Mouse (Mus musculus) spleen, embryonic (tissue): Measurements from ENCODE around the gene 1700029J07Rik.

Source experiments
- CTCF ChIA-PET: fragments of 350-600 bp; sonication (Branson Sonifier 250); formaldehyde crosslinking; loops from one replicate; lab custom pipeline; 2022; lab: Charles Lee

The 1700029J07Rik gene

DNA sequence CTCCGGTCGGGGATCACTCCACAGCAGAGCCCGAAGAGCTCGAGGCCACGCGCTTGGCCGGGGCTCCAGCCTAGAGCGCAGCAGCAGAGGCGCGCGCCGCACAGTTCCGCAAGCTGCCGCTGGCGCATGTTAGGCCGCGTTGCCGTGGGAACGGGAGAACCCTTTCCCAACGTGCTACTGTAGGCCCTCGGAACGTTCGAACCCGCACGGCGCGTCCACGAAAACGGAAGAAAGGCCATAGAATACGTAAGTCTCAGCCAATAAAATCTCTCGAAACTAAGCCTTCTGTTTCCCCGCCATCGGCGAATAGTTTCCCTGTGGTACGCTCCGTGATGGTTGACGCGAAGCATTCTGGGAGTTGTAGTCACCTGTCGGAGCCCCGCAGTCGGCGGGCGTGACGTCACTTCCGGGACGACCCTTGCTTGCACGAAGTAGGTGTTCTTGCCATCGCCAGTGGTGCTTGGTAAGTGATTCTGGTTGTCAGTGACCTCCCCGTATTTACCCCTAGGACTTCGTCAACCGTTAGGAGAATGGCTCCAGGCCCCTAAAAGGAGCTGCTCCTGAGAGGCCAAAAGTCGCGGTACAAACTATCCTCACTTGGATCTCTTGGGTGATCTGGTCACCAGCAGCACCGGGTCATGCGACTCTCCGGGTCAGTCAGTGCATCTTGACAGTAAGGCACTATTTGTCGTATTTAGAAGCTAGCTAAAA lies at the start of gene 1700029J07Rik, which contains the start of gene Ufsp2:
TSS of gene 1700029J07Rik (minus strand) at position 127 of the 711 bp plus-strand sequence.
TSS of gene Ufsp2 (plus strand) at position 403 of the 711 bp plus-strand sequence.
- CTCF ChIA-PET, result interaction anchor here (0.7 to 1.2 kb wide), 3 partner anchors 17 to 24 kb away, joined by 3 to 8 read pairs (median 3); partner anchors contain the start of gene Lrp2bp

- CTCF ChIA-PET, result no interaction called here
Observed at GRCm38 (mm10) chr8:46024392-46024791, 49.3 kb upstream of the 1700029J07Rik start.

- CTCF ChIA-PET, result no interaction called here
Observed at GRCm38 (mm10) chr8:46022758-46023157, 47.7 kb upstream of the 1700029J07Rik start.

- CTCF ChIA-PET, result no interaction called here
Observed at GRCm38 (mm10) chr8:46022203-46022602, 47.2 kb upstream of the 1700029J07Rik start.

DNA sequence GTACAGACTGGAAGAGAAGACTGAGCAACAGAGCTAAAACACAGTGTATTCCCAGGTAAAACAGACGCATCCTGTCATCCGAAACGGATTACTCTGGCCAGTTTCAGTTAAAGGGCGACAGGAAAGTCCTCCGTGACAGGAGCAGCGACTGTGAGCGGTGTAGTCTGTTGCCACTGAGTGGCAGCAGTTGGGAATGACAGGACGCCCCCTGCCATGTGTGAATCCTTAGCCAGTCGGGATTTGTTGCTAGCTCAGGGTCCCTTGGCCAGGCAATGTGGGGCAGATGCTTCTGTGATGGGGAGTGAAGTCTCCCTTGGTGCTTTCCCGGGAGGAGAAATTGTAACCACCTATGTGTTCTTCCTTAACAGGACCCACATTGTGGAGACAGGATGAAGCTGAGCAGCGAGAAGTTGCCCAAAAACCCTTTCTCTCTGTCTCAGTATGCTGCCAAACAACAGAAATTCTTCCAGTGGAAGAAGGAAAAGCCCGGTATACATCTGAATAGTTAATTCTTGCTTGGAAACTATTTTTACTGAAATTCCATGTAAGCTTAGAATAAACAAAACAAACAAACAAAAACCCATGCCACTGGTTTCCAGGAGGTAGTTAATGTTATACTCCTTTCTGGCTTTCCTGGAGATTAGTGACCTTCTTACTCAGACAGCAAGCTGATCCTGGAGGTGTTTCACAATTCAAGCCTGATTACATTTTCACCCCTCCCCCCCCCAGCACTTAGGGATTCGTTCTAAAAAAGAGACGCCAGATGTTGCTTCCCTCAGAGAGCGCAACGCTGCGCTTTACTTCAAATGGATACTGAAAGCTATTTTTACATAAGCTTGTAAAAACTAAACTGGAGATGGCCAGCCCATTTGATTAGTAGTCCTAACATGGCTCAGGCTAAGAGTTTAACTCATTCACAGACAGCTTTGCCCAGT lies 36.0 kb upstream of the 1700029J07Rik start:
- CTCF ChIA-PET, result no interaction called here

DNA sequence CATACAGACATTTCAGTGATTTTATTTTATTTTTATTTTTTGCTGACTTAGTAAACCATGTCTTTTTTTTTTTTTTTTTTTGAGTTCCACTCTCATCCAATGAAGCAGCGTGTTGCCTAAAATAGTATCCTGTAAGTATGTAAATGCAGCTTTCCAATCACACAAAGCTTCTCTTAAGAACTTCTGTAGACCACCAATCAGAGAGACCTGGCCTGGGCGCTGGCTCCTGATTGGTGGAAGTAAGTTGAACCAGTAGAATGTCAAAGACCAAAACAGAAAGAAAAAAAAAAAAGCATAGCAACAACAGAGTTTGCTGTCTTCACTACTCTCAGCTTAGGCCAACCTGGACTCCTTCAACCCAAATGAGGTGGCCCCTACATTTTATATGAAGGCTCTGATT lies 35.3 kb upstream of the 1700029J07Rik start:
- CTCF ChIA-PET, result no interaction called here

- CTCF ChIA-PET, result no interaction called here
Observed at GRCm38 (mm10) chr8:46007050-46007672, 32.1 kb upstream of the 1700029J07Rik start.

- CTCF ChIA-PET, result no interaction called here
Observed at GRCm38 (mm10) chr8:46005596-46005995, 30.5 kb upstream of the 1700029J07Rik start, which contains the start of gene Ankrd37. Gene Ankrd37, minus strand, starts transcription at chr8:46005707.

DNA sequence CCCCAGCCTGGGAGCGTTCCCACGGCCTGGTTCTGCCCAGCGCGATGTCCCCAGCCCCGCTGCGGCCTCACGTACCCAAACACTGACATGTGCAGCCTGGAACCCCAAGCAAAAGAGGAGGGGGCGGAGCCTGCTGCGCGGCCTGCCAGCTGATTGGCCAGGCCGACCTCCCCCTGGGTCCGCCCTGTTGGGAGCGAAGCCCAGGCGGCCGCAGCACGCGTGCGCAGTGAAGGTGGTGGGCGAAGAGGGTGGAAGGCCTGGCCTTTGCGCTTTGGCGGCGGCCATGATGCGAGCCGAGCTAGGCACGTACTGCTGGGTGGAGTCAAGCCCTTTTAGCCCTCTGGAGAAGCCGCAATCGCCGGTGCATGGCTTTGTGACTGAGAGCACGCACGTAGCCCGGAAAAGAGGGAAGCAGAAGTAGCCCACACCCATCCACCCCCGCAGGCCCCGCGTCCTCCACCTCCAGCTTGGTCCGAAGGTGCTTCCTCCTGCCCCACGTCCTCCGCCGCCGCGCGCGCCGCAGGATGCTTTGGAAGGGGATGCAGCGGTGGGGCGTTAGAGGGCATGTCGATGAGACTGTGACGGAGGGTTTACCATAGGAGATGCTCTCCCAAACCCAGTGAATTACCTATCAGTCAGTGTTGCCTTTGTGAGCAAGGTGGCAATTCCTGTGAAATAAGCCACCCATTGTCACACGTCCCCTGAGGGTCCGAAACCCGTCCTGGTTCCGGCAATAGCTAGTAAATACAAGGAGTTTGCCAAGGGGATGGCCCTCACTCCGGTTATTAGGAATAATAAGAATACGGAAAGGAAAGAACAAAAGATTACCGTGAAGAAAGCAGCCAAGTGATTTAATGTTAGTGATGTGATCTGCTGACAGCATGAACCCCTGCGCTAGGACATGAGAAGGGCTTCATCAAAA lies 25.0 kb upstream of the 1700029J07Rik start:
- CTCF ChIA-PET, result no interaction called here

GRCm38 (mm10) chr8:45999138-45999783 lies 24.2 kb upstream of the 1700029J07Rik start, which contains the start of gene Lrp2bp:
Gene Lrp2bp, plus strand, starts transcription at chr8:45999303.
- CTCF ChIA-PET, result interaction anchor here (0.9 kb wide), 1 partner anchor 24 kb away, joined by 3 read pairs; the partner anchor contains the start of gene Ufsp2

GRCm38 (mm10) chr8:45998228-45998627 lies 23.2 kb upstream of the 1700029J07Rik start:
- CTCF ChIA-PET, result no interaction called here

- CTCF ChIA-PET, result no interaction called here
Observed at GRCm38 (mm10) chr8:45995576-45995975, 20.5 kb upstream of the 1700029J07Rik start.

DNA sequence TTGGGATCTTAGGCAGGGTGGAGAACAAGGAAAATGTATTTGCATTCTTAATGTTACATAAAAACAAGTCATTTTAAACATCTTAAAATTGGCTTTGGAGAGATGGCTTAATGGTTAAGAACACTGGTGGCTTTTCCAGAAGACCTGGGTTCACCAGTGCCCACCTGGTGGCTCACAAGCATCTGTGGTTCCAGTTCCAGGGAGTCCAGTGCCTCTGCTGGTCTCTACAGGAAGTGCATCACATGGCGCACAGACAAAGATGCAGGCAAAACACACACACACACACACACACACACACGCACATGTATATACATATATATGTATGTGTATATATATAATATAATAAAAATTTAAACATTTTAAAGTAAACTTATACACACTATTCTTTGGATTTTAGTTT lies 19.1 kb upstream of the 1700029J07Rik start:
- CTCF ChIA-PET, result no interaction called here

DNA sequence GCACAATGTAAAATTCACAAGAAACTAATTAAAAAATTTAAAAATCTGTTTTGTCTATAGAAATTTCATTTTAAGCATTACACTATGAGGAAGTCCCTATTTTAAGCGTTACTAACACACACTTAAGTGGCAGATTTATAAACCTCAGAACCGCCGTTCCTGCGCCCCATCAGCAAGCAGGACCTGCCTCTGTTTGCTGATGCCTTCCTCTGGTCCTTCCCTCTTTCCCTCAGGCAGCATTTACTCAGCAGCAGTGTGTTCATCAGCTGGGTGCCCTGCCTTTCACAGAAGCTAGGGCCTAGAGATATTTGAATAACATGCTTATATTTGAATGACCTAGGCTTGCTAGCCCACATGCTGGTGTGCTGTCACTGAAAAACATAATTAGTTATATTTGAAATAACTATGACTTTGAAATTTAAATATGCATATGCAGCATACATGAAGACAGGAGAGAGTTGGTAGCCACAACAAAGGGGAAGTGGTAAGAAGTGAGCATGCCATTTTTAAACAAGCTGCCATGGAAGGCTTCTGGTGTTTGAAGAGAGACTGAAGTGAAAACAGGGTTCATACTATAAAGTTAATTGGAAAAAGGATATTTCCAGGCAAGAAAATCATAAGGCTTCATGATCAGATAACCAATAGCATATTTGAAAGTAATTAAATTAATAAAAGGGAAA lies 15.7 kb upstream of the 1700029J07Rik start:
- CTCF ChIA-PET, result no interaction called here

DNA sequence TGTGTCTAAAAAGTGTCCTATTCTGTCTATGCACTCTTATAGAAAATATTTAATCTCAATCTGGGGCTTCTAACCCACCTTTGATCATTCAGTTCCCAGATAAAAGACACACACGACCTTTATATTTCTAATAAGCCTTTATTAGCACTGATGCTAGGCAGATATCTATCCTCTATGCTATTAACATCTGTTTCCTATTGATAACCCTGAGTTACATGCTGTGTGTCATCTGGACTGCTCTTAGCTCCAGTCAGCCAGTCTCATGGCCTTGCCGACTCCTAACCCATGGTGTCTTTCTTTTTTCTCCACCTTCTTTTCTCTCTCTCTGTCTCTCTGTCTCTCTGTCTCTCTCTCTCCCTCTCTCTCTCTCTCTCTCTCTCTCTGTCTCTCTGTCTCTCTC lies 13.1 kb upstream of the 1700029J07Rik start:
- CTCF ChIA-PET, result no interaction called here

DNA sequence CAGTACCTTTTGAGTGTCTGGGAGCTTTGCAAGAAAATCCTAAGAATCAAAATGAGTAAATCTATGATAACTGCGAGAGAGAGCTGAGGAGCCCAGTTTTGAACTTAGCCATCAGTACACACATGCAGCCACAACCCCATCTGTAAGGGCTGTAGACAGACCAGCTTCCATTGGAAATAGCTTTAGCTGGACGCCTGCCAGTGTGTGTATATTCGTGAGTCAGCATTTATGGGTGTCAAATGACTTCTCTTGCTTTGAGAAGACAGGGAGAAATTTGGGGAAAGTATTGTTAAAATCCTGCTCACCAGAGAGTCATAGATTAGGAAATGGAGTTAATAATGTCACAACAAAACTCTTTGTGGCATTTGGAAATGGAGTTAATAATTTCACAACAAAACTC lies 11.6 kb upstream of the 1700029J07Rik start:
- CTCF ChIA-PET, result no interaction called here

- CTCF ChIA-PET, result interaction anchor here (0.7 to 1.2 kb wide), 2 partner anchors 22 to 23 kb away, joined by 3 to 8 read pairs; partner anchors contain the start of gene Lrp2bp
Observed at GRCm38 (mm10) chr8:45975837-45976468, 901 bp upstream of the 1700029J07Rik start.

DNA sequence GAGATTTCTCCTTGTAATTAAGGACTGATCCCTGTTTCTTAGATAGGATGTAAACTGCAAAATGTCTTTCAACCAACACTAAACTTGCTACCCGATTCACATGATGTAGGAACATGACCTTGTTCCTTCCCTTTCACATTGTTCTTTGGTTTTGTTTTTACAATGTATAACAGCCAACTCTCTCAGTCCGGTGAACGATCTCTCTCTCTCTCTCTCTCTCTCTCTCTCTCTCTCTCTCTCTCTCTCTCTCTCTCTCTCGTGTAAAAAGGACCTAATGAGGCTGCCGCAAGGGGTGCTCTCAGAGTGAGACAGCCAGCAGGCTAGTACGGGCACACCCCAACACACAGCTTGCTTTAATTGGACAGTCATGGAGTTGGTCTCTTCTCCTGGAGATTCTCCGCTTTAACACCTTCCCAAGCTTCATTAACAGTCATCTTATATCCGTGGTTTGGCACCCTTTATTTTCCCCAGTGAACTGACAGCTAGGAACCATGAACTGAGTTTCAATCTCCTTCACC lies 1.0 kb downstream of the 1700029J07Rik start:
- CTCF ChIA-PET, result no interaction called here

DNA sequence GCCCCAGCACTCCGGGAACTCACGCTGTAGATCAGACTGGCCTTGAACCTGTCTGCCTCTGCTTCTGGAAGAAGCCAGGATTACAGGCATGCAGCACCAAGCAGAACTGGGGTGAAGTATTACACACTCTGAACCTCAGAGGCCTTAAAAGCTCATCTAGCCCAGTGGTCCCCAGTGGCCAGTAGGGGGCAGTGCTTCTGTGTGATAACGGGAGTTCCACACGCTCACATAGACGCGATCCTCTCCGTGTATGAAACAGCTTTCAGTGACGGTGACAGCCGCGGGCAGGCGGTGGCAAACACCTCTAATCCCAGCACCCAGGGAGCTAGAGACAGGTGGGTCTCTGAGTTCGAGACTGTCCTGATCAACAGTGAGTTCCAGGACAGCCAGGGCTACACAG lies 4.2 kb downstream of the 1700029J07Rik start:
- CTCF ChIA-PET, result no interaction called here
